Mouse (Mus musculus) kidney, postnatal 4 days (tissue): ENCODE measurements around the gene Thada.
"Not testable (repeated sequence)": the region's sequence is repeated elsewhere in the genome, so short reads cannot be mapped to it uniquely, and the experiment has no call there.

Experiments used
- DNase-seq, 2 experiments: peaks; one replicate each; pipeline ENCODE4 v3.0.0; 2021; ENCODE audit warnings: mixed read lengths in 2 of 2

Gene Thada

GRCm38 (mm10) chr17:84341686-84342085 is 124.3 kb downstream of the Thada start:
- DNase-seq: no peak

GRCm38 (mm10) chr17:84340574-84340973 is 125.4 kb downstream of the Thada start:
- DNase-seq: no peak

GRCm38 (mm10) chr17:84335996-84336395 is 130.0 kb downstream of the Thada start:
- no peak for DNase-seq

GRCm38 (mm10) chr17:84335076-84335475 is 130.9 kb downstream of the Thada start:
- no peak for DNase-seq

GRCm38 (mm10) chr17:84334241-84335014 is 131.6 kb downstream of the Thada start:
- DNase-seq: no peak

GRCm38 (mm10) chr17:84332940-84333339 is 133.1 kb downstream of the Thada start:
- DNase-seq: no peak

- no peak for DNase-seq
Observed at GRCm38 (mm10) chr17:84330986-84331385, 135.0 kb downstream of the Thada start.

GRCm38 (mm10) chr17:84330506-84330905 is 135.5 kb downstream of the Thada start:
- no peak for DNase-seq

- no peak for DNase-seq
Observed at GRCm38 (mm10) chr17:84329906-84330470, 136.0 kb downstream of the Thada start.

- DNase-seq: no peak
Observed at GRCm38 (mm10) chr17:84328526-84328925, 137.5 kb downstream of the Thada start.

- no peak for DNase-seq
Observed at GRCm38 (mm10) chr17:84327051-84327925, 138.7 kb downstream of the Thada start.

- DNase-seq: no peak
Observed at GRCm38 (mm10) chr17:84322176-84322575, 143.8 kb downstream of the Thada start.

- DNase-seq: no peak
Observed at GRCm38 (mm10) chr17:84321351-84321750, 144.7 kb downstream of the Thada start.

GRCm38 (mm10) chr17:84320576-84320975 is 145.4 kb downstream of the Thada start:
- no peak for DNase-seq

GRCm38 (mm10) chr17:84314341-84314740 is 151.7 kb downstream of the Thada start:
- DNase-seq: no peak

- no peak for DNase-seq
Observed at GRCm38 (mm10) chr17:84313494-84313893, 152.5 kb downstream of the Thada start.

- no peak for DNase-seq
Observed at GRCm38 (mm10) chr17:84306151-84306550, 159.9 kb downstream of the Thada start.

GRCm38 (mm10) chr17:84305074-84305473 is 160.9 kb downstream of the Thada start:
- no peak for DNase-seq

GRCm38 (mm10) chr17:84304141-84304540 is 161.9 kb downstream of the Thada start:
- no peak for DNase-seq

- no peak for DNase-seq
Observed at GRCm38 (mm10) chr17:84297976-84298375, 168.0 kb downstream of the Thada start.

GRCm38 (mm10) chr17:84293221-84293620 is 172.8 kb downstream of the Thada start:
- no peak for DNase-seq

GRCm38 (mm10) chr17:84291228-84291627 is 174.8 kb downstream of the Thada start:
- not testable (repeated sequence) for DNase-seq

- DNase-seq: no peak
Observed at GRCm38 (mm10) chr17:84287675-84288420, 178.2 kb downstream of the Thada start.
